ENCODE assay signal across 14 mouse cellular contexts in genomic region chr8:22175966-22176365, GRCm38 (mm10). TPM values are rescaled to one million over a fixed set of nuclear protein-coding genes. Genes with fewer than 3 reads are reported as not detected.
"Had no signal": no experiment of that assay in that cellular context is flagged by ENCODE, and none has a peak within 500 bp of the region (broad histone marks: within the 10 kb centered on the region; RNA-seq: fewer than 3 reads in every experiment).

No protein-coding gene starts in this region.

- H3K9me3 ChIP-seq: kidney, embryonic 15.5 days; limb, embryonic 10.5 days; midbrain, embryonic 13.5 days; neural tube, embryonic 12.5 days had no signal

- H3K4me3 ChIP-seq: kidney, embryonic 15.5 days; left cerebral cortex, adult 2 months; limb, embryonic 10.5 days; liver, embryonic 13.5 days; midbrain, embryonic 13.5 days; myocyte; neural tube, embryonic 12.5 days had no signal

- DNase-seq: kidney, adult 2 months; kidney, postnatal 25 days; liver, embryonic 13.5 days; lung, adult 2 months; lung, postnatal 36 days; thymus, postnatal 14 days had no signal

- H3K27me3 ChIP-seq: kidney, embryonic 15.5 days; liver, embryonic 13.5 days; midbrain, embryonic 13.5 days; neural tube, embryonic 12.5 days had no signal

- H3K4me2 ChIP-seq: kidney, embryonic 15.5 days; liver, embryonic 13.5 days; midbrain, embryonic 13.5 days; neural tube, embryonic 12.5 days had no signal

- H3K9ac ChIP-seq: kidney, embryonic 15.5 days; liver, embryonic 13.5 days; midbrain, embryonic 13.5 days; neural tube, embryonic 12.5 days had no signal

- ATAC-seq: lung, postnatal 0 days; midbrain, embryonic 13.5 days had no signal

- H3K27ac ChIP-seq: kidney, embryonic 15.5 days; left cerebral cortex, adult 2 months; limb, embryonic 10.5 days; liver, embryonic 13.5 days; midbrain, embryonic 13.5 days; neural tube, embryonic 12.5 days had no signal

- H3K4me1 ChIP-seq: kidney, embryonic 15.5 days; limb, embryonic 10.5 days; liver, embryonic 13.5 days; midbrain, embryonic 13.5 days; neural tube, embryonic 12.5 days had no signal

RNA-seq across cellular contexts. Expression of gene Nek5, which starts 51.1 kb away (rescaled TPM):
- total RNA-seq: left cerebral cortex, adult 2 months; megakaryocyte progenitor cell, adult 5-6 weeks had no signal
- polyA plus RNA-seq: limb, embryonic 10.5 days; liver, embryonic 13.5 days; myocyte; neural tube, embryonic 12.5 days had no signal
